Mouse (Mus musculus): Measurements from ENCODE around the gene Pip4p1. TPM values are rescaled to one million over a fixed set of nuclear protein-coding genes. Genes with fewer than 3 reads are reported as not detected.
A peak's percentile ranks its signal among the peaks of the same experiment; 100 is the strongest.
"Not testable (repeated sequence)": the region's sequence is repeated elsewhere in the genome, so short reads cannot be mapped to it uniquely, and the experiment has no call there.

Pip4p1 gene
- 66.4 and 69.5 TPM in 2 replicates for polyA plus RNA-seq (2011; ENCODE audit: insufficient read length, low read depth, missing spikeins)

- TF ChIP-seq POLR2A (IDR thresholded peaks at IDR 0.05; ENCODE audit: low read depth, low read length) (peak; percentile 77), CTCF (IDR thresholded peaks at IDR 0.05; ENCODE audit: borderline replicate concordance, insufficient read depth, low read length) (no peak)
- H3K4me1 ChIP-seq (ENCODE audit: control insufficient read depth, insufficient read depth, low read length): peaks cover 7% of the 10 kb centered on the region
- H3K4me3 ChIP-seq (ENCODE audit: insufficient read depth, low read length): peak within 1 kb of the TSS; percentile 96
- H3K27ac ChIP-seq (ENCODE audit: insufficient read depth, low read length): peak within 1 kb of the TSS; percentile 85
Measured at GRCm38 (mm10) chr14:50930754-50931492, at the start of gene Pip4p1, which contains the start of gene Pnp. Pip4p1 (minus strand) TSS chr14:50930856. Pnp (plus strand) TSS chr14:50931082.

- H3K4me1 ChIP-seq (ENCODE audit: control insufficient read depth, insufficient read depth, low read length): no peaks in the 10 kb centered on the region
- H3K27ac ChIP-seq (ENCODE audit: insufficient read depth, low read length): no peak overlapping the region
- TF ChIP-seq CTCF (IDR thresholded peaks at IDR 0.05; ENCODE audit: borderline replicate concordance, insufficient read depth, low read length) (no peak), POLR2A (IDR thresholded peaks at IDR 0.05; ENCODE audit: low read depth, low read length) (no peak)
- H3K4me3 ChIP-seq (ENCODE audit: insufficient read depth, low read length): no peak overlapping the region
Measured at GRCm38 (mm10) chr14:50979631-50980030, 49.0 kb upstream of the Pip4p1 start.

- not testable (repeated sequence) for H3K4me3 ChIP-seq (ENCODE audit: insufficient read depth, low read length); H3K4me1 ChIP-seq (ENCODE audit: control insufficient read depth, insufficient read depth, low read length); H3K27ac ChIP-seq (ENCODE audit: insufficient read depth, low read length)
Measured at GRCm38 (mm10) chr14:50978451-50978850, 47.8 kb upstream of the Pip4p1 start.

GRCm38 (mm10) chr14:50976674-50977073, 46.0 kb upstream of the Pip4p1 start:
- no peak overlapping the region for H3K4me3 ChIP-seq (ENCODE audit: insufficient read depth, low read length)
- no peaks in the 10 kb centered on the region for H3K4me1 ChIP-seq (ENCODE audit: control insufficient read depth, insufficient read depth, low read length)
- H3K27ac ChIP-seq (ENCODE audit: insufficient read depth, low read length): no peak overlapping the region
- TF ChIP-seq CTCF (IDR thresholded peaks at IDR 0.05; ENCODE audit: borderline replicate concordance, insufficient read depth, low read length) (no peak), POLR2A (IDR thresholded peaks at IDR 0.05; ENCODE audit: low read depth, low read length) (no peak)

GRCm38 (mm10) chr14:50975001-50975400, 44.3 kb upstream of the Pip4p1 start:
- H3K27ac ChIP-seq (ENCODE audit: insufficient read depth, low read length): no peak overlapping the region
- no peak overlapping the region for H3K4me3 ChIP-seq (ENCODE audit: insufficient read depth, low read length)
- H3K4me1 ChIP-seq (ENCODE audit: control insufficient read depth, insufficient read depth, low read length): no peaks in the 10 kb centered on the region
- no peak for TF ChIP-seq POLR2A (IDR thresholded peaks at IDR 0.05; ENCODE audit: low read depth, low read length)
- no peak for TF ChIP-seq CTCF (IDR thresholded peaks at IDR 0.05; ENCODE audit: borderline replicate concordance, insufficient read depth, low read length)

- TF ChIP-seq CTCF (IDR thresholded peaks at IDR 0.05; ENCODE audit: borderline replicate concordance, insufficient read depth, low read length): no peak
- TF ChIP-seq POLR2A (IDR thresholded peaks at IDR 0.05; ENCODE audit: low read depth, low read length): no peak
- Histone ChIP-seq H3K4me3 (ENCODE audit: insufficient read depth, low read length) (no peak overlapping the region), H3K27ac (ENCODE audit: insufficient read depth, low read length) (no peak overlapping the region), H3K4me1 (ENCODE audit: control insufficient read depth, insufficient read depth, low read length) (no peaks in the 10 kb centered on the region)
Measured at GRCm38 (mm10) chr14:50973700-50974099, 43.0 kb upstream of the Pip4p1 start.

- H3K4me1 ChIP-seq (ENCODE audit: control insufficient read depth, insufficient read depth, low read length); H3K4me3 ChIP-seq (ENCODE audit: insufficient read depth, low read length); H3K27ac ChIP-seq (ENCODE audit: insufficient read depth, low read length): not testable (repeated sequence)
Measured at GRCm38 (mm10) chr14:50973054-50973453, 42.4 kb upstream of the Pip4p1 start.

GRCm38 (mm10) chr14:50970822-50971221, 40.2 kb upstream of the Pip4p1 start:
- no peak overlapping the region for H3K27ac ChIP-seq (ENCODE audit: insufficient read depth, low read length)
- no peak overlapping the region for H3K4me3 ChIP-seq (ENCODE audit: insufficient read depth, low read length)
- no peaks in the 10 kb centered on the region for H3K4me1 ChIP-seq (ENCODE audit: control insufficient read depth, insufficient read depth, low read length)
- TF ChIP-seq CTCF (IDR thresholded peaks at IDR 0.05; ENCODE audit: borderline replicate concordance, insufficient read depth, low read length) (no peak), POLR2A (IDR thresholded peaks at IDR 0.05; ENCODE audit: low read depth, low read length) (no peak)

GRCm38 (mm10) chr14:50969558-50970544, 39.2 kb upstream of the Pip4p1 start:
- TF ChIP-seq POLR2A (IDR thresholded peaks at IDR 0.05; ENCODE audit: low read depth, low read length) (no peak), CTCF (IDR thresholded peaks at IDR 0.05; ENCODE audit: borderline replicate concordance, insufficient read depth, low read length) (no peak)
- H3K4me1 ChIP-seq (ENCODE audit: control insufficient read depth, insufficient read depth, low read length): no peaks in the 10 kb centered on the region
- no peak overlapping the region for H3K4me3 ChIP-seq (ENCODE audit: insufficient read depth, low read length)
- H3K27ac ChIP-seq (ENCODE audit: insufficient read depth, low read length): no peak overlapping the region

GRCm38 (mm10) chr14:50969041-50969440, 38.4 kb upstream of the Pip4p1 start:
- TF ChIP-seq CTCF (IDR thresholded peaks at IDR 0.05; ENCODE audit: borderline replicate concordance, insufficient read depth, low read length): no peak
- no peak for TF ChIP-seq POLR2A (IDR thresholded peaks at IDR 0.05; ENCODE audit: low read depth, low read length)
- no peak overlapping the region for H3K4me3 ChIP-seq (ENCODE audit: insufficient read depth, low read length)
- no peak overlapping the region for H3K27ac ChIP-seq (ENCODE audit: insufficient read depth, low read length)
- no peaks in the 10 kb centered on the region for H3K4me1 ChIP-seq (ENCODE audit: control insufficient read depth, insufficient read depth, low read length)

Data from embryonic fibroblast, embryonic 13.5 days (primary cell).